Mouse (Mus musculus): ENCODE measurements around the gene Igf2r.

- TF ChIP-seq CTCF (IDR thresholded peaks at IDR 0.05; ENCODE audit: control insufficient read depth, insufficient read depth, insufficient replicate concordance, low read depth, low read length): no peak
- no peak for TF ChIP-seq POLR2A (IDR thresholded peaks at IDR 0.05; ENCODE audit: control insufficient read depth, low read depth, low read length)
Observed at GRCm38 (mm10) chr17:12724767-12725744, 44.4 kb downstream of the Igf2r start.

Measured in testis, adult 2 months (tissue).